Mouse (Mus musculus) testis, adult 2 months (tissue): ENCODE results near the gene Pacs1.

Source experiments
- CTCF ChIP-seq: fragments of 200-500 bp; IDR thresholded peaks from 2 replicates; pipeline ENCODE4 v1.5.1; 2012; ENCODE audit warnings: low read depth, mild to moderate bottlenecking, inconsistent platforms, low read length, moderate library complexity; ENCODE audit not compliant: control insufficient read depth, insufficient read depth, insufficient replicate concordance
- POLR2A ChIP-seq: fragments of 200-500 bp; IDR thresholded peaks from 2 replicates; pipeline ENCODE4 v1.6.1; 2012; ENCODE audit warnings: low read depth, mild to moderate bottlenecking, inconsistent platforms, low read length, moderate library complexity; ENCODE audit not compliant: control insufficient read depth

- TF ChIP-seq CTCF (no peak), POLR2A (no peak)
These were observed 5.9 kb downstream of the Pacs1 start for GRCm38 (mm10) chr19:5267015-5267414.
